Mouse (Mus musculus) liver, postnatal 0 days (tissue): ENCODE measurements around the gene Card6. TPM values are rescaled to one million over a fixed set of nuclear protein-coding genes. Genes with fewer than 3 reads are reported as not detected.

Experiments used
- ATAC-seq: fragments of 200-750 bp; cut with Nextera tagmentation; 2 replicates; pipeline ENCODE4 v1.8.0; 2017; ENCODE audit warnings: mild to moderate bottlenecking, moderate library complexity
- DNase-seq: peaks from one replicate; pipeline ENCODE4 v3.0.0-alpha.2; 2016
- H3K27ac ChIP-seq: fragments of 300-500 bp; sonication (generic); 2 replicates; pipeline ENCODE4 v1.5.1; 2014; ENCODE audit warnings: antibody characterized with exemption, moderate library complexity, mild to moderate bottlenecking, low read depth
- H3K27me3 ChIP-seq: fragments of 300-500 bp; sonication (generic); 2 replicates; pipeline ENCODE4 v1.6.1; 2014; ENCODE audit warnings: low read length, control low read depth, mixed read lengths; ENCODE audit not compliant: insufficient read depth
- H3K36me3 ChIP-seq: fragments of 300-500 bp; sonication (generic); replicated peaks from 2 replicates; pipeline ENCODE4 v1.6.1; 2014; ENCODE audit warnings: mild to moderate bottlenecking, control low read depth, low read length, moderate library complexity, mixed read lengths; ENCODE audit not compliant: insufficient read depth
- H3K4me1 ChIP-seq: fragments of 300-500 bp; sonication (generic); 2 replicates; pipeline ENCODE4 v1.6.1; 2014; ENCODE audit warnings: antibody characterized with exemption, mild to moderate bottlenecking, control low read depth; ENCODE audit not compliant: insufficient read depth
- H3K4me2 ChIP-seq: fragments of 300-500 bp; sonication (generic); 2 replicates; pipeline ENCODE4 v1.6.1; 2014; ENCODE audit warnings: low read depth, mild to moderate bottlenecking, low read length, moderate library complexity, mixed read lengths
- H3K4me3 ChIP-seq: fragments of 300-500 bp; sonication (generic); 2 replicates; pipeline ENCODE4 v1.5.1; 2014; ENCODE audit warnings: low read depth, low read length
- H3K9ac ChIP-seq: fragments of 300-500 bp; sonication (generic); replicated peaks from 2 replicates; pipeline ENCODE4 v1.6.1; 2014; ENCODE audit warnings: mild to moderate bottlenecking, moderate library complexity
- H3K9me3 ChIP-seq: fragments of 300-500 bp; sonication (generic); 2 replicates; pipeline ENCODE4 v1.6.1; 2016; ENCODE audit warnings: mild to moderate bottlenecking, control low read depth, low read length, mixed read lengths
- CTCF ChIP-seq: sonication (generic); IDR thresholded peaks from 2 replicates; pipeline ENCODE4 v1.5.1; 2016; ENCODE audit warnings: antibody characterized with exemption, low read depth
- EP300 ChIP-seq: IDR thresholded peaks from 2 replicates; pipeline ENCODE4 v1.6.1; 2016; ENCODE audit warnings: antibody characterized with exemption, low read depth, mild to moderate bottlenecking
- WGBS: fragments of 180-500 bp; shearing (Covaris S2); extraction: QIAGEN DNeasy Blood & Tissue Kit; methylation state at CpG from one replicate; pipeline ENCODE4 v1.1.7; 2014; ENCODE audit not compliant: insufficient replicate concordance; 5-methylcytosine and 5-hydroxymethylcytosine counted together
- polyA plus RNA-seq: library from polyadenylated mRNA; unstranded; fragments of >200 nt; fragmentation: Nextera tagmentation; extraction: Ambion mirVana; gene quantifications from 2 replicates; pipeline ENCODE4 v1.2.1, GENCODE M21; 2015

Card6 gene
- 2.1 and 2.7 TPM in 2 replicates for polyA plus RNA-seq

DNA sequence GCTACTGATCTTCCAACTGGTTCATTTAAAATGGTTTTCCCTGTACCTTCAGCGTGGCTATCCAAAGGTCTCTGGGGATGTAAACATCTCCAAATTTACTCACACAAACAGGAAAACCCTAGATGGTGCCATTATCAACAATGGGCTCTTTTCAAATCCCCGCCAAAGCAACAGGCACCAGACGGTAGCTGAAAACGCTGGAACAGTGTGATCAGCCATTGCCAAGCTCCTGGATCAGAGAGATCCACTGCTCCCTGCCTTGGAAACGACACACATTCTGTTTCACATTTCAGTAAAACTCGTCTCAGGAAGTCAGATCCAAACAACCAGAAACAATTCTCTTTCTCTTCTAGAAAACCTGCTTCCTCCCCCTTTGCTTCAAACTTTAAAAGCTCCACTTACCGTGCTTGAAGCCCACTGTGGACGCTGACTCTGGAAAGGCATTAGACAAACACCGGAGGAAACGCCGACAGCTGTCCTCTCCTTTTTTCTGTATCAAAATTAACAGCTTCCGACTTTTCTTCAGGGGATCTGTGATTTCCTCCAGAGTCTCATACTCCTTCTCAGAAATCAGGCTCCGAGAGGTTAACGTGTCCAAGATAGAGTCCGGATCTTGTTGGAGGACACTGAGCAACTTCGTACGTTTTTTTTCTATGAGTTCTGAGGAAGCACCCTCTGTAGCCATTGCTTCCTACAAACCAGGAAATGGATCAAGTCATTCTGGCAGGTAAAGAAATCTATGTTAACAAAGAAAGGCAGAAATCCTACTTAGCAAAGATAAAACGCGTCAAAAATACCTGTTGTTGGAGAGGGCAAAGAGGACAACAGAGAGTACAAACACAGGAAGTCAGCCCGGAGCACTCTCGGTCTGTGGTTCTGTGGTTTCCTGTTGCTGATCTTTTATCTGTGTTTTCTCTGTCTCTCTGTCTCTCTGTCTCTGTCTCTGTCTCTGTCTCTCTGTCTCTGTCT, at the start of gene Card6:
Gene Card6 (minus strand): TSS at position 854 of the 969 bp plus-strand sequence.
- Histone ChIP-seq H3K4me3 (peak within 1 kb of the TSS; percentile 53), H3K27me3 (no peaks in the 10 kb centered on the region), H3K4me1 (0 out of 2 replicates have a peak, but pooled peaks cover 2% of the 10 kb centered on the region), H3K4me2 (peak within 1 kb of the TSS; percentile 68), H3K9ac (peak within 1 kb of the TSS; percentile 60), H3K9me3 (no peaks in the 10 kb centered on the region), H3K36me3 (peaks cover 13% of the 10 kb centered on the region; the same call in 1 of the 2 replicates), H3K27ac (peak within 1 kb of the TSS; percentile 75)
- WGBS = 10% methylated on average over 21 of the region's 21 CpGs
- ATAC-seq = peak; percentile 63
- peak; percentile 33 for DNase-seq
- no peak for TF ChIP-seq CTCF
- no peak for TF ChIP-seq EP300

DNA sequence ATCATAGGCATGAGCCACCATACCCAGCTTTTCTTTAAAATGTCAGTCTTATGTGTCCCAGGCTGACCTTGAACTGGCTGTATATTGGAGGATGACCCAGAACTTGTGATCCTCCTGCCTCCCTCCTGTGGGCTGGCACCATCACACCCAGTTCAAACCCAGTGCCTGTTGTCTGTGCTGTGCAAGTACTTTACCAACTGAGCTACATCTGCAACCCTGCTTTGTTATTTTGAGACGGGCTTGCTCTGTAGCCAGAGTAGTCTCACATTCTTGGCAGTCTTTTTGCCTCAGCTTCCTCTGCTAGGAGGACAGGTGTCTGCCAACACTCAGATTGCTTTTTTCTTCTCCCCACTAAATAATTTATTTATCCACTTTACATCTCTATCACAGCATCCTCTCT, 49.0 kb upstream of the Card6 start:
- Histone ChIP-seq H3K27ac (no peak overlapping the region), H3K4me1 (peaks cover 23% of the 10 kb centered on the region), H3K4me3 (no peak overlapping the region), H3K9ac (no peak overlapping the region), H3K36me3 (no peaks in the 10 kb centered on the region), H3K27me3 (no peaks in the 10 kb centered on the region), H3K9me3 (no peaks in the 10 kb centered on the region), H3K4me2 (no peak overlapping the region)
- 83% methylated on average over 1 of the region's 1 CpGs for WGBS
- TF ChIP-seq CTCF = no peak
- TF ChIP-seq EP300 = no peak
- ATAC-seq = no peak
- DNase-seq = no peak

DNA sequence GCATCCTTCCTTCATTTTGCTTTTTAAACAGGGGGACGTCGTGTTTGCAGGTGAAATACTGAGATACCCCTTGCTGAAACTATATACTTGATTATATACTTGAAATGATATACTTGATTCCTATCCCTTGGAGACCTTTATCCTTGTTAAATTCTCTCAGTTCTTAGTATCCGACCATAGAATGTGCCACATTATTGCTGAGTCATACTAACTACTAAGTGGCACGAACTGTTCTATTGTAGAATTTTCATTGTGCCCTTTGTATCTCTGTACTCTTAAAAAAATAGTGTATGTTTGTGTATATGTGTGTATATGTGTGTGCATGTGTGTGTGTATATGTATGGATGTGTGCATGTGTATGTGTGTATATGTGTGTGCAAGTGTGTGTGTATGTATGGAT, 48.0 kb upstream of the Card6 start:
- no peaks in the 10 kb centered on the region for H3K36me3 ChIP-seq
- WGBS = 65% methylated on average over 4 of the region's 4 CpGs
- H3K4me1 ChIP-seq = peaks cover 23% of the 10 kb centered on the region
- no peak for DNase-seq
- no peaks in the 10 kb centered on the region for H3K9me3 ChIP-seq
- no peak for ATAC-seq
- H3K27me3 ChIP-seq = no peaks in the 10 kb centered on the region
- no peak for TF ChIP-seq CTCF
- no peak for TF ChIP-seq EP300
- no peak overlapping the region for H3K27ac ChIP-seq
- no peak overlapping the region for H3K4me3 ChIP-seq
- H3K9ac ChIP-seq = no peak overlapping the region
- H3K4me2 ChIP-seq = no peak overlapping the region

DNA sequence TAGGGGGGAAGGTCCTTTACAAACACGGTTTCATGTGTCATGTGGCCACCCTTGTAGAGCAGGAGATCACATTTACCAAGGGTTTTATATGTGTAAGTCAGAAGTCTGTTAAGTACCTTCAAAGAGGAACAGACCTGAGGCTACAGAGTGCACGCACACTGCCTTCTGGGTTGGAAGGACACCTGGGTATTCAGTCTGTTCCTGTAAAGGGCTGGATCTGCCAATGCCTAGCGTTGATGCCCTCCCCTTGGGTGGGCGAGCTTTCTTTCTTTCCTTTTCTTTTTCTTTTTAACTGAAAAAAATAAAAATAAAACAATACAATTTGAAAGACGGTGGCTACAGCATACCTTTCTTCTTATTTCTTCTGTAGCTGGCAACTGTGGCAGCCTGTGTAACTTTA, 46.8 kb upstream of the Card6 start:
- Histone ChIP-seq H3K9ac (no peak overlapping the region; the same call in 1 of the 2 replicates), H3K4me2 (peak overlapping the region; percentile 56), H3K27ac (peak overlapping the region; percentile 31; the same call in 1 of the 2 replicates), H3K27me3 (no peaks in the 10 kb centered on the region), H3K4me3 (no peak overlapping the region), H3K4me1 (peaks cover 23% of the 10 kb centered on the region), H3K36me3 (no peaks in the 10 kb centered on the region), H3K9me3 (no peaks in the 10 kb centered on the region)
- 67% methylated on average over 5 of the region's 5 CpGs for WGBS
- TF ChIP-seq EP300 (no peak), CTCF (no peak)
- ATAC-seq (peak; percentile 23; the same call in 1 of the 2 replicates), DNase-seq (no peak)

DNA sequence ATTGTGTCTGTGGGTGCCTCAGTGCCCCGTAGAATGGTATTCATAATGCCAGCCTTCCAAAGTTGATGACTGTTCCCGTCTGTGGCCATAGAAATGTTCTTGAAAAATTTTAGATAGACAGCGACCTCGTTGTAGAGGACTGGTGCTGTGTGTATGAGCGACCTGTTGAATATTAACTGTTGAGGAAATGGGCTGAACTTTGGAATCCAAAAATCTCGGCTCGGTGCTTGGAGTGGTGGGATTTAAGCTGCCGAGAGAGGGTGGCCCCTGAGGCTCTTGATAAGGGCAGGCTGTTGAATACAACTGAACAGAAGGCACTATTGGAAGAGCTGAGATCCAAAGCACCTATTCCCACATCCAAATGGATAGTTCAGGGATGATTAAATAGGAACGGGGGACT, 46.3 kb upstream of the Card6 start:
- no peak overlapping the region for H3K4me3 ChIP-seq
- TF ChIP-seq CTCF (no peak), EP300 (no peak)
- WGBS = 62% methylated on average over 9 of the region's 9 CpGs
- H3K4me2 ChIP-seq = peak overlapping the region; percentile 56
- H3K36me3 ChIP-seq = no peaks in the 10 kb centered on the region
- peaks cover 23% of the 10 kb centered on the region for H3K4me1 ChIP-seq
- H3K9me3 ChIP-seq = no peaks in the 10 kb centered on the region
- no peak overlapping the region; the same call in 1 of the 2 replicates for H3K9ac ChIP-seq
- ATAC-seq = peak; percentile 66; the same call in 1 of the 2 replicates
- no peaks in the 10 kb centered on the region for H3K27me3 ChIP-seq
- peak overlapping the region; percentile 31; the same call in 1 of the 2 replicates for H3K27ac ChIP-seq
- no peak for DNase-seq

DNA sequence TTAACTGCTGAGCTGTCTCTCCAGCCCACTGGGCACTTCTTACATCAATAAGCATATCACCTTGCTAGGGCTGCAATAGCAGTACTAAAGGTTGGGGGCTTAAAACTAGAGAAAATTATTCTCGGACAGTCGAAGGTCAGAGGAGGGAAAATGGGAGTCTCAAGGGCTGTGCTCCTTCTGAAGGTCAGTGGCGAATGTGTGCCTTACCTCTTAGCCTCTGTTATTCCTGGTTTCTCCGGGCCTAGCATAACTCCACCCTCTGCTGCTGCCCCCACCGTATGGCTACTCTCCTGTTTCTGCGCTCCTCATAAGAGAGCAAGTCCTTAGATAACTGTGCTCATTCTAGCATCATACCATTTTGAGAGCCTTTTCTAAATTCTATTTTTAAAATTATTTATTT, 43.8 kb upstream of the Card6 start:
- Histone ChIP-seq H3K9ac (no peak overlapping the region), H3K4me2 (no peak overlapping the region), H3K4me1 (peaks cover 19% of the 10 kb centered on the region), H3K27me3 (no peaks in the 10 kb centered on the region), H3K9me3 (no peaks in the 10 kb centered on the region), H3K27ac (no peak overlapping the region), H3K36me3 (no peaks in the 10 kb centered on the region), H3K4me3 (no peak overlapping the region)
- DNase-seq = no peak
- TF ChIP-seq CTCF = no peak
- 92% methylated on average over 6 of the region's 6 CpGs for WGBS
- ATAC-seq = no peak
